Mouse (Mus musculus) central nervous system, embryonic 18 days (tissue): ENCODE results near the gene Hmgcs1. TPM values are rescaled to one million over a fixed set of nuclear protein-coding genes. Genes with fewer than 3 reads are reported as not detected.

ENCODE experiments used
- polyA plus RNA-seq: library from polyadenylated mRNA; depleted of rRNA; stranded (reverse); fragments of >200 nt; gene quantifications from 2 replicates; pipeline ENCODE4 v1.2.3, GENCODE M21; 2012; rRNA removed

Hmgcs1 gene
- polyA plus RNA-seq: 499 and 510 TPM in 2 replicates

GRCm38 (mm10) chr13:119690039-119690728 lies at the start of gene Hmgcs1:
Hmgcs1 (plus strand) TSS chr13:119690379.

GRCm38 (mm10) chr13:119755681-119756471 lies 65.7 kb downstream of the Hmgcs1 start, which contains the start of gene Nim1k:
Nim1k (minus strand) TSS chr13:119755882.

Other genes with a start within 250 kb of the Hmgcs1 start
- 121 and 132 TPM in 2 replicates for gene 4833420G17Rik, start 227.6 kb upstream of the Hmgcs1 start, polyA plus RNA-seq
- gene Tmem267, start 202.3 kb upstream of the Hmgcs1 start, polyA plus RNA-seq: 40.7 and 44.5 TPM in 2 replicates
- gene 3110070M22Rik, start 202.0 kb upstream of the Hmgcs1 start, polyA plus RNA-seq: 0.41 and 1.1 TPM in 2 replicates
- 5.4 and 7.0 TPM in 2 replicates for gene Ccl28, start 66.6 kb upstream of the Hmgcs1 start, polyA plus RNA-seq
- gene Nim1k, start 65.5 kb downstream of the Hmgcs1 start, polyA plus RNA-seq: 2.2 and 3.2 TPM in 2 replicates
- 27.3 and 28.3 TPM in 2 replicates for gene Zfp131, start 100.5 kb downstream of the Hmgcs1 start, polyA plus RNA-seq
- not detected in 2 replicates for gene AF067063, start 139.8 kb downstream of the Hmgcs1 start, polyA plus RNA-seq
- gene D13Ertd608e, start 145.6 kb downstream of the Hmgcs1 start, polyA plus RNA-seq: not detected in 2 replicates
- gene Tcstv1, start 204.4 kb downstream of the Hmgcs1 start, polyA plus RNA-seq: not detected in 2 replicates
- not detected in 2 replicates for gene Gm21761, start 238.9 kb downstream of the Hmgcs1 start, polyA plus RNA-seq